Mouse (Mus musculus): ENCODE measurements around the gene Edaradd.

- TF ChIP-seq TAL1 (IDR thresholded peaks at IDR 0.05; ENCODE audit: low read length) (no peak), GATA1 (IDR thresholded peaks at IDR 0.05; ENCODE audit: low read length) (no peak)
Observed at GRCm38 (mm10) chr13:12542006-12542981, 22.1 kb upstream of the Edaradd start.
